Mouse (Mus musculus) heart, adult 2 months (tissue): ENCODE measurements at regions not wholly inside any gene's neighbourhood (a gene's known extent, or its start where the extent isn't known, plus 50 kb on each side); places are given as distances from the start of the nearest gene placed in this dataset.

Experiments
- DNase-seq, 2 experiments: peaks; one replicate each; pipeline ENCODE4 v3.0.0; 2021
- H3K27ac ChIP-seq: fragments of 200-600 bp; 2 replicates; pipeline ENCODE4 v1.8.1; 2022
- H3K27me3 ChIP-seq: fragments of 200-500 bp; 2 replicates; pipeline ENCODE4 v1.6.1; 2012; ENCODE audit warnings: mild to moderate bottlenecking, low read length, inconsistent platforms, mixed read lengths; ENCODE audit not compliant: control insufficient read depth, insufficient read depth
- H3K36me3 ChIP-seq: fragments of 200-500 bp; 2 replicates; pipeline ENCODE4 v1.6.1; 2012; ENCODE audit warnings: low read length, inconsistent platforms; ENCODE audit not compliant: control insufficient read depth, insufficient read depth
- H3K4me1 ChIP-seq: fragments of 200-500 bp; 2 replicates; pipeline ENCODE4 v1.6.1; 2011; ENCODE audit warnings: low read length; ENCODE audit not compliant: control insufficient read depth, insufficient read depth
- H3K4me3 ChIP-seq: fragments of 200-600 bp; 2 replicates; pipeline ENCODE4 v1.8.1; 2022
- H3K79me2 ChIP-seq: fragments of 200-500 bp; replicated peaks from 2 replicates; pipeline ENCODE4 v1.6.1; 2012; ENCODE audit warnings: mild to moderate bottlenecking, inconsistent platforms, low read length, moderate library complexity, mixed read lengths; ENCODE audit not compliant: control insufficient read depth, insufficient read depth
- H3K9ac ChIP-seq: fragments of 200-500 bp; 2 replicates; pipeline ENCODE4 v1.6.1; 2012; ENCODE audit warnings: low read depth, mild to moderate bottlenecking, control low read depth, inconsistent platforms, low read length, mixed read lengths
- CTCF ChIP-seq: fragments of 200-600 bp; IDR thresholded peaks from 2 replicates; pipeline ENCODE4 v1.8.1; 2022; ENCODE audit warnings: antibody characterized with exemption, mild to moderate bottlenecking, moderate library complexity
- EP300 ChIP-seq: fragments of 200-500 bp; IDR thresholded peaks from 2 replicates; pipeline ENCODE4 v1.6.1; 2011; ENCODE audit warnings: low read depth, low read length, control low read depth; ENCODE audit not compliant: insufficient read depth
- POLR2A ChIP-seq: fragments of 200-500 bp; IDR thresholded peaks from 2 replicates; pipeline ENCODE4 v1.6.1; 2011; ENCODE audit warnings: mild to moderate bottlenecking, low read depth, low read length, control low read depth; ENCODE audit not compliant: insufficient read depth
- WGBS: fragments of 180-500 bp; shearing (Covaris S2); methylation state at CpG from one replicate; pipeline ENCODE4 v1.1.7; 2018; 5-methylcytosine and 5-hydroxymethylcytosine counted together
- intact Hi-C: fragments of 180-260 bp; cut with DNase I; formaldehyde crosslinking; loops from one replicate; pipeline ENCODE4 v1.15.1; 2025

DNA sequence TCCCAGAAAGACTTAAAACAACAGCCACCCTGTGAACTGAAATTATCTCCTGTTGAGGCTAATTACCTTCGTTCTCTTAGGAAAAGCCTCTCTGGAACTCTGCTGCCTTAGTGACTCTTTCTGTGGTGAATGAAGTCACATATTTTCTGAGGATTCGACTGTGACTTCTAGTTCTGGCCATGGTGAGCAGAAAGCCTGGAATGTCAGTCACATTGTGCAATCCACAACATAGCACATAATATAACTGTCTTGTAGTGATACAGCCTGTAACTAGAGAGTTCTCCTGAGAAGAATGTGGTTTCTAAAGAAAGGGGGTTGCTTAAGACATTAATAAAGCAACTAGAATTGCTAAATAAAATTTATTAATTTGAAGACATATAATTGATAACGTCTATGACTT lies 342.7 kb downstream of the Fbxo8 start:
- intact Hi-C loops: no loop called here
- Histone ChIP-seq H3K4me3 (no peak overlapping the region), H3K36me3 (no peaks in the 10 kb centered on the region), H3K27me3 (no peaks in the 10 kb centered on the region), H3K27ac (no peak overlapping the region), H3K9ac (no peak overlapping the region), H3K4me1 (no peaks in the 10 kb centered on the region), H3K79me2 (no peaks in the 10 kb centered on the region)
- no peak for DNase-seq
- no peak for TF ChIP-seq POLR2A
- no peak for TF ChIP-seq EP300
- no peak for TF ChIP-seq CTCF
- WGBS: 31% methylated on average over 3 of the region's 3 CpGs

DNA sequence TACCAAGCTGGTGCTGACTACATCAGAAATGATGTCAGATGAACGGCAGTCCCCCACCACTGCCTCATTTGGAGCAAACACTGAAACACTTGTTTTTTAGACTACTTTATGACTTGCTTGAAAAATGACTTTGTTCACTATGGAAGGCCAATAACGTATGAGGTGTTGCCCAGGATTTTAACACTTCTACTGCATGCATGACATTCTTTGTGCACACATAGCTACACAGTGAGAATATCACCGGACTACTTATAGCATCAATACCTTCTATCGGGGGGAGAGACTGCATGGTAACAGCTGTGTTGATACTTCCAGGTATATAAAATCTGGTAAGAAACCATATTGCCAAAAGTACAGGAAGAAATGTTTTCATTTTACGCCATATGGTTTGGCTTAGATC lies 364.5 kb downstream of the Fbxo8 start:
- no peaks in the 10 kb centered on the region for H3K79me2 ChIP-seq
- H3K4me1 ChIP-seq: no peaks in the 10 kb centered on the region

DNA sequence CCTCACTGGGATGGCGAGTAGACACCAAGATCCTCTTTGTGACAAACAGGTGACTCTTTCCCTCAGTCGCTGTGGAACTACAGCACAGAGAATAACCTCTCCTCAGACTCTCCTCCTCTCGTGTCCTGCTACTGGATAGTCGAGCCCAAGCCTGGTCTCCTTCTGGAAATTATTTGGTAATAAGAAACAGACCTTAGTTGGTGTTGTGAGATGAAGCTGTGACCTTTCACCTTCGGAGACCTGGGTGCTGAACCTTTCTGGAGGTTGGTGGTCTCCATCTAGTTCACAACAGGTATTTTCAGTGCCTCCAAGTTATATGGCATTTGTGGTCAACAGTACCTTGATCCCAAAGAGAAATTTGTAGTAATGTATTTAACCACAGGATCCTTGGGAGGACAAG lies 365.1 kb downstream of the Fbxo8 start:
- intact Hi-C loops: no loop called here
- H3K9ac ChIP-seq: no peak overlapping the region

More for the DNA sequence above, 364.5 kb downstream of the Fbxo8 start:
- 79% methylated on average over 5 of the region's 5 CpGs for WGBS
- H3K27me3 ChIP-seq: no peaks in the 10 kb centered on the region
- no peaks in the 10 kb centered on the region for H3K36me3 ChIP-seq
- TF ChIP-seq CTCF: no peak
- TF ChIP-seq POLR2A: no peak
- no peak for TF ChIP-seq EP300
- no peak for DNase-seq
- intact Hi-C loops: no loop called here
- no peak overlapping the region for H3K27ac ChIP-seq
- H3K4me3 ChIP-seq: no peak overlapping the region
- H3K9ac ChIP-seq: no peak overlapping the region

DNA sequence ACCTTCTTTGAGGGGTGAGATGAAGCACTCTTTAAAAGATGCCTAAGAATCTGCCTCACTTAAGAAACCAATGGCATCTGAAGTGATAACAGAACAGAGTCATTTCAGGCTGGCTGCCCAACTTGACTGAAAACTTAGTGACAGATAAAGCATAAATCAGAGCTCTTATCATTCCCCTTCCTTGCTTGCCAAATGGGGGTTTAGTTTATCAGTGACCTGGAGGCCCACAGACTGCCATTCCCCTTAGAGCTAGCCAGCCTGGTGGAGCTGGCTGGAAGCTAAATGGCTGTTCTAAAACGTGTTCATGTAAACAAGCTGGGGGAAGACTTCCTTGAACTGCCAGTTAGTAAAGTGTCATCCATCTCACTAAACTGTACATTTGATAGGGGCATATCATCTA lies 373.8 kb downstream of the Fbxo8 start:
- Histone ChIP-seq H3K79me2 (no peaks in the 10 kb centered on the region), H3K9ac (no peak overlapping the region), H3K4me3 (no peak overlapping the region), H3K27ac (no peak overlapping the region), H3K27me3 (no peaks in the 10 kb centered on the region), H3K36me3 (no peaks in the 10 kb centered on the region), H3K4me1 (no peaks in the 10 kb centered on the region)
- intact Hi-C loops: no loop called here
- WGBS: 11% methylated on average over 1 of the region's 1 CpGs
- no peak for DNase-seq
- TF ChIP-seq POLR2A (no peak), EP300 (no peak), CTCF (no peak)

More for the DNA sequence above, 365.1 kb downstream of the Fbxo8 start:
- 88% methylated on average over 5 of the region's 5 CpGs for WGBS
- TF ChIP-seq EP300: no peak
- no peak for DNase-seq
- H3K36me3 ChIP-seq: no peaks in the 10 kb centered on the region
- no peaks in the 10 kb centered on the region for H3K4me1 ChIP-seq
- H3K27ac ChIP-seq: no peak overlapping the region
- H3K79me2 ChIP-seq: no peaks in the 10 kb centered on the region
- no peaks in the 10 kb centered on the region for H3K27me3 ChIP-seq
- H3K4me3 ChIP-seq: no peak overlapping the region

DNA sequence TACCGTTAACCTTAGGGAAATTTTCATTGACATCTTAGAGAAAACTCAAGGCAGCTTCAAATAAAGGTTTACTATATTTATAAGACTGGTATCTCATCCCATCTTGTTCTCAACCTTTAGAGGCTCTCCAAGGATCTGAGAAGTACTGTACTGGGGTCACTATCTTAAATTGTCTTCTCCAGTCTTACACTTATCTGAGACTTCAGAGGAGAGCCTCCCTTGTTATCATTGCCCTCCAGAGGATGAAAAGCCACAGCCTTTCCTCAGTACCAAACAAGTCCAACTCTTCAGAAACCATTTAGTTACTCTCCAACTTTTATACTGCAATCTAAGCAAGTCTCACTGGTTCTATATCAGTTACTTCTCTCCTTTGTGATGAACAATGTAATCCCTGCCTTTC lies 376.3 kb downstream of the Fbxo8 start:
- intact Hi-C loops: no loop called here
- TF ChIP-seq EP300: no peak
- no peak for TF ChIP-seq CTCF
- TF ChIP-seq POLR2A: no peak
- Histone ChIP-seq H3K27me3 (no peaks in the 10 kb centered on the region), H3K4me3 (no peak overlapping the region), H3K4me1 (no peaks in the 10 kb centered on the region), H3K79me2 (no peaks in the 10 kb centered on the region), H3K9ac (no peak overlapping the region), H3K36me3 (no peaks in the 10 kb centered on the region), H3K27ac (no peak overlapping the region)
- WGBS: 81% methylated on average over 1 of the region's 1 CpGs
- no peak for DNase-seq

DNA sequence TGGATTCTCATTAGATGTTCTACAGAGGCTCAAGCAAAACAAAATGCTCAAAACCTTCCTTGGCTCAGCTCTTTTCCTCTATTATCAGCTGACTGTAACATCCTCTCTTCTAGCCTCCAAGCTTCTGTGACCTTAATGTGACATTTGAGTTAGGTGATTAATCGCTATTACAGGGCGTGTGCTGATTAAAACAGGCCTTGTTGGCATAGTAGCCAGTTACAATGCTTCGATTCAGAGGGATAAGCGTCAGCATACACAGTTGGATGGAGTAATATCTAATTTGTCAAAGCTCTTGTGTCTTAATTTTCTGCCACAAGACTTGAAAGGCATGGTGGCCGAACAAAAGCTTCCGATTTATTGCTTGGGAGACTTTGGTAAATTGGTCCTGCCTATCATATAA lies 378.2 kb downstream of the Fbxo8 start:
- intact Hi-C loops: no loop called here
- H3K4me3 ChIP-seq: no peak overlapping the region
- WGBS: 64% methylated on average over 6 of the region's 6 CpGs
- no peaks in the 10 kb centered on the region for H3K36me3 ChIP-seq
- no peak overlapping the region for H3K27ac ChIP-seq
- no peaks in the 10 kb centered on the region; the same call in 1 of the 2 replicates for H3K4me1 ChIP-seq
- no peaks in the 10 kb centered on the region for H3K27me3 ChIP-seq
- H3K9ac ChIP-seq: no peak overlapping the region
- no peak for TF ChIP-seq POLR2A
- no peak for TF ChIP-seq EP300
- TF ChIP-seq CTCF: no peak
- H3K79me2 ChIP-seq: no peaks in the 10 kb centered on the region
- no peak for DNase-seq

- Histone ChIP-seq H3K4me3 (no peak overlapping the region), H3K4me1 (no peaks in the 10 kb centered on the region; the same call in 1 of the 2 replicates), H3K36me3 (no peaks in the 10 kb centered on the region), H3K9ac (no peak overlapping the region), H3K27ac (no peak overlapping the region), H3K79me2 (no peaks in the 10 kb centered on the region), H3K27me3 (no peaks in the 10 kb centered on the region)
- intact Hi-C loops: no loop called here
- no peak for DNase-seq
- TF ChIP-seq EP300: no peak
- no peak for TF ChIP-seq CTCF
- TF ChIP-seq POLR2A: no peak
- 41% methylated on average over 6 of the region's 6 CpGs for WGBS
Observed at GRCm38 (mm10) chr8:56932421-56932820, 381.5 kb downstream of the Fbxo8 start.
